Mouse (Mus musculus) embryonic facial prominence, embryonic 10.5 days (tissue): ENCODE measurements around the gene Itprid1. TPM values are rescaled to one million over a fixed set of nuclear protein-coding genes. Genes with fewer than 3 reads are reported as not detected.

ENCODE experiments used
- DNase-seq: peaks from one replicate; pipeline ENCODE4 v3.0.0-alpha.2; 2017; ENCODE audit warnings: low spot score
- H3K27ac ChIP-seq: fragments of 300-500 bp; sonication (generic); replicated peaks from 2 replicates; pipeline ENCODE4 v1.5.1; 2016; ENCODE audit warnings: mild to moderate bottlenecking
- H3K27me3 ChIP-seq: fragments of 300-500 bp; sonication (generic); replicated peaks from 2 replicates; pipeline ENCODE4 v1.6.1; 2016; ENCODE audit warnings: low read depth, mild to moderate bottlenecking; ENCODE audit not compliant: poor library complexity, severe bottlenecking
- H3K36me3 ChIP-seq: fragments of 300-500 bp; sonication (generic); replicated peaks from 2 replicates; pipeline ENCODE4 v1.6.1; 2016; ENCODE audit warnings: mild to moderate bottlenecking, moderate library complexity
- H3K4me1 ChIP-seq: fragments of 300-500 bp; sonication (generic); 2 replicates; pipeline ENCODE4 v1.6.1; 2016
- H3K4me3 ChIP-seq: fragments of 300-500 bp; sonication (generic); 2 replicates; pipeline ENCODE4 v1.5.1; 2016; ENCODE audit warnings: mild to moderate bottlenecking, moderate library complexity
- H3K9me3 ChIP-seq: fragments of 300-500 bp; sonication (generic); 2 replicates; pipeline ENCODE4 v1.6.1; 2016; ENCODE audit warnings: mild to moderate bottlenecking
- WGBS: fragments of 180-500 bp; shearing (Covaris S2); methylation state at CpG from one replicate; pipeline ENCODE4 v1.1.7; 2016; 5-methylcytosine and 5-hydroxymethylcytosine counted together
- polyA plus RNA-seq: library from polyadenylated mRNA; unstranded; fragments of >200 nt; fragmentation: Nextera tagmentation; extraction: Ambion mirVana; gene quantifications from 2 replicates; pipeline ENCODE4 v1.2.1, GENCODE M21; 2016

Gene Itprid1
- polyA plus RNA-seq, 1 experiment from 2014 or later: not detected

GRCm38 (mm10) chr6:56027966-56028365 is 191.3 kb downstream of the Itprid1 start:
- no peak overlapping the region for H3K4me3 ChIP-seq
- 92% methylated on average over 5 of the region's 5 CpGs for WGBS
- no peaks in the 10 kb centered on the region for H3K9me3 ChIP-seq
- H3K4me1 ChIP-seq: peaks cover 12% of the 10 kb centered on the region
- H3K36me3 ChIP-seq: no peaks in the 10 kb centered on the region
- DNase-seq: no peak
- no peak overlapping the region for H3K27ac ChIP-seq
- no peaks in the 10 kb centered on the region for H3K27me3 ChIP-seq

Other genes with a start within 250 kb of the Itprid1 start
- 0.09 TPM in 1 of 2 replicates, not detected in the other for gene Neurod6, start 155.6 kb upstream of the Itprid1 start, polyA plus RNA-seq
- 22.4 and 27.1 TPM in 2 replicates for gene Ppp1r17, start 180.6 kb downstream of the Itprid1 start, polyA plus RNA-seq